Mouse (Mus musculus) forebrain, postnatal 0 days (tissue): ENCODE measurements at regions not wholly inside any gene's neighbourhood (a gene's known extent, or its start where the extent isn't known, plus 50 kb on each side); places are given as distances from the start of the nearest gene placed in this dataset.

Experiments
- ATAC-seq: fragments of 200-750 bp; cut with Nextera tagmentation; 2 replicates; pipeline ENCODE4 v1.8.0; 2017; ENCODE audit warnings: mild to moderate bottlenecking, moderate library complexity
- DNase-seq: peaks from one replicate; pipeline ENCODE4 v3.0.0-alpha.2; 2015
- H3K27ac ChIP-seq: fragments of 300-500 bp; sonication (generic); 2 replicates; pipeline ENCODE4 v1.5.1; 2014; ENCODE audit warnings: low read depth, mild to moderate bottlenecking, antibody characterized with exemption, low read length, moderate library complexity, mixed read lengths
- H3K27me3 ChIP-seq: fragments of 300-500 bp; sonication (generic); 2 replicates; pipeline ENCODE4 v1.6.1; 2014; ENCODE audit warnings: mild to moderate bottlenecking, low read length, mixed read lengths; ENCODE audit not compliant: insufficient read depth
- H3K36me3 ChIP-seq: fragments of 300-500 bp; sonication (generic); 2 replicates; pipeline ENCODE4 v1.6.1; 2014; ENCODE audit warnings: mild to moderate bottlenecking, moderate library complexity; ENCODE audit not compliant: insufficient read depth
- H3K4me1 ChIP-seq: fragments of 300-500 bp; sonication (generic); 2 replicates; pipeline ENCODE4 v1.6.1; 2014; ENCODE audit warnings: antibody characterized with exemption; ENCODE audit not compliant: insufficient read depth
- H3K4me2 ChIP-seq: fragments of 300-500 bp; sonication (generic); 2 replicates; pipeline ENCODE4 v1.6.1; 2014; ENCODE audit warnings: low read depth, mild to moderate bottlenecking, moderate library complexity
- H3K4me3 ChIP-seq: fragments of 300-500 bp; sonication (generic); 2 replicates; pipeline ENCODE4 v1.5.1; 2014; ENCODE audit warnings: low read depth, low read length, mixed read lengths
- H3K9ac ChIP-seq: fragments of 300-500 bp; sonication (generic); 2 replicates; pipeline ENCODE4 v1.6.1; 2014; ENCODE audit warnings: mild to moderate bottlenecking
- H3K9me3 ChIP-seq: fragments of 300-500 bp; sonication (generic); 2 replicates; pipeline ENCODE4 v1.6.1; 2016; ENCODE audit warnings: low read length
- CTCF ChIP-seq: sonication (generic); IDR thresholded peaks from 2 replicates; pipeline ENCODE4 v1.5.1; 2016; ENCODE audit warnings: antibody characterized with exemption, control low read depth, low read depth
- WGBS: fragments of 180-500 bp; shearing (Covaris S2); extraction: QIAGEN DNeasy Blood & Tissue Kit; methylation state at CpG from one replicate; pipeline ENCODE4 v1.1.7; 2014; 5-methylcytosine and 5-hydroxymethylcytosine counted together
- microRNA counts: library from miRNA; unstranded; fragments of <30 nt; microRNA quantifications from one replicate; lab custom pipeline; 2015
- microRNA-seq, 2 experiments: library from miRNA; unstranded; fragments of <30 nt; microRNA quantifications; one replicate each; pipeline ENCODE4; 2016

DNA sequence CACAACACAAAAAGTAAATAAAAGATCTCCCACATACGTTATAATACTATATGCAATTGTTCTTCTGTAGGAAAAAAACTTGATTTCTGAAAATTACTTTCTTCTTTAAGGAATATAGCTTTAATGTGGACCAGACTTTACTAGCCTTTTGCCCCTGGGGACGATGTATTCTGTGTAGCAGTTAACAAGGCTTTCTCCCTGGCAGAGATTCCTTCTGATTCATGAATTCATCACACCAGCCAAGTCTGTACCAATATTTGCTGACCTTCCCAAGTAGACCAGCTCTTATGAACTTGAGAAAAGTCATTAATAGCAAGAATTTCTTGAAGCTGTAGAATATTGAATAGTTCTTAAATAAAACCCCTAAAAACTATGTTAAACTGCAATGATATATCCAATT lies 68.7 kb upstream of the 4933415F23Rik start:
- Histone ChIP-seq H3K27ac (no peak overlapping the region), H3K27me3 (no peaks in the 10 kb centered on the region), H3K4me2 (no peak overlapping the region), H3K9ac (no peak overlapping the region), H3K4me3 (no peak overlapping the region), H3K4me1 (no peaks in the 10 kb centered on the region), H3K9me3 (no peaks in the 10 kb centered on the region), H3K36me3 (no peaks in the 10 kb centered on the region)
- no peak for TF ChIP-seq CTCF
- no peak for DNase-seq
- no peak for ATAC-seq
- WGBS: 87% methylated on average over 2 of the region's 2 CpGs

DNA sequence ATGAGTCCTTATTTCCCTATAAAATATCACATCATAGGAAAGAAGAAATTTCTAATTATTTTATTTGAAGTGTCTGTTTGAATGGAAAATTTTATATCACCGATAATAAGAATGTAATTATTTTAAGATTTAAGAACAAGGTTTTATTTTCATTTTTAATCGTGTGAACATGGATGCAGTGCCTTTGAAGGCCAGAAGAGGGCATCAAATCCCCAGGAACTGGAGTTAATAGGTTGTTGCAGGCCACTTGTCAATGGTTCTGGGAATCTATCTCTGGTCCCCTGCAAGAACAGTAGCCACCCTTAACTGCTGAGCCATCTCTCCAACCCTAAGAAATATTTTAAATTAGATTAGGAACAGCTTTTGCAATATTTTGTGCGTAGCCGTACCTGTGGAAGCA lies 66.5 kb upstream of the 4933415F23Rik start:
- no peaks in the 10 kb centered on the region for H3K27me3 ChIP-seq
- DNase-seq (no peak), ATAC-seq (no peak)
- TF ChIP-seq CTCF: peak; percentile 21; the same call in 1 of the 2 replicates
- H3K9ac ChIP-seq: no peak overlapping the region
- H3K27ac ChIP-seq: no peak overlapping the region
- H3K9me3 ChIP-seq: no peaks in the 10 kb centered on the region
- WGBS: 93% methylated on average over 4 of the region's 4 CpGs
- no peak overlapping the region for H3K4me3 ChIP-seq
- no peaks in the 10 kb centered on the region for H3K36me3 ChIP-seq
- no peaks in the 10 kb centered on the region for H3K4me1 ChIP-seq
- no peak overlapping the region for H3K4me2 ChIP-seq

DNA sequence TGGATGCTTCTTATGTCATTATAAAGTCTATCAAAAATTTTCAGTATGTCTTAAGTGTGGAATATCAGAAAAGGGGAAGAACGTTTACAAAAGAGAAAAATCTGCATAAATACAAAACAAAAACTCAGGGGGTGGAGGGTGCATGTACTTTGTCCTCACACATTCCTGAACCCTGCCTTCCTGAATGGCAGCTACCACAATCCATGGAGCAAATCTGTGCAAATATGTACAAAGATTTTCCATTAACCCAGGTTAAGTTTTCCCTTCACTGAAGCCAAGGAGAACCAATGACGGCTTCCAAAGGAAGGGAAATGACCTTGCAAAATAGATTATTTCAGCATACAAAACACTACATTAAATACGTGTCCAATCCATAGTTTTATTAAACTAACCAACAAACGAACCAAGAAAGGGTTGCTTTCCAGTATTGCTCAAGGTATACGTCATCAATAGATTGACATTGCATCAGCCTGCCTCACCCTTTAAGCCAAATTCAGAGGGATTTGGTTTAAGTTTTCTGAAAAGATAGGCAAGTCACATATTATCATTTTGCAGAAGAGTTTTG lies 61.4 kb upstream of the 4933415F23Rik start:
- H3K4me1 ChIP-seq: no peaks in the 10 kb centered on the region
- WGBS: 79% methylated on average over 5 of the region's 5 CpGs

DNA sequence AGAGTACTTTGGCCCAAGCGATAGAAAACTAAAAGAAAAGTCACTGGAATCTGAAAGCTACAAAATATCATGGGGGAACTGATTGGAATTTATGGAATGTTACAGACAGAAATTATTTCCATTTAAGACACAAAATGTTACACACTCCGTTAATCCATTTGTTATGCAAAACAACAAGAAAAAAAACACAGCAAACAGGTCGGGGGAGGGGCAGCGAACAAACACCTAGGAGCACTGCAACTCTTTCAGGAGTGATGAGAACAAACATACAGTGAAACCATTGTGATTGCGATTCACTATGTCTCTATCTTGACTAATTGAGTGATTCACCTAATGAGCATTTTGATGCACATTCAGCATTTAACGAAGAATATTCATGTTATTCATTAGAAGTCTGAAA lies 60.7 kb upstream of the 4933415F23Rik start:
- Histone ChIP-seq H3K27me3 (no peaks in the 10 kb centered on the region), H3K4me3 (no peak overlapping the region), H3K9ac (no peak overlapping the region), H3K36me3 (no peaks in the 10 kb centered on the region), H3K4me1 (no peaks in the 10 kb centered on the region), H3K27ac (no peak overlapping the region), H3K9me3 (no peaks in the 10 kb centered on the region), H3K4me2 (no peak overlapping the region)
- DNase-seq: no peak
- ATAC-seq: no peak
- no peak for TF ChIP-seq CTCF
- 65% methylated on average over 6 of the region's 6 CpGs for WGBS

More for the DNA sequence above, 61.4 kb upstream of the 4933415F23Rik start:
- H3K36me3 ChIP-seq: no peaks in the 10 kb centered on the region
- no peak for DNase-seq
- no peak overlapping the region for H3K4me2 ChIP-seq
- H3K9ac ChIP-seq: no peak overlapping the region
- H3K27me3 ChIP-seq: no peaks in the 10 kb centered on the region
- no peak for ATAC-seq
- TF ChIP-seq CTCF: no peak
- no peaks in the 10 kb centered on the region for H3K9me3 ChIP-seq
- no peak overlapping the region for H3K4me3 ChIP-seq
- H3K27ac ChIP-seq: no peak overlapping the region

MicroRNAs encoded in the stretch of these regions (microRNA counts, 519-probe panel; counts per million panel counts)
- 5,747 counts per million, percentile 79 among the panel's probes with 10 or more counts for microRNA mmu-miR-30a (lab: Ali Mortazavi, UCI)
- 4,749 counts per million, percentile 64 among the panel's probes with 10 or more counts for microRNA mmu-miR-30c (lab: Ali Mortazavi, UCI)

Small RNAs in the stretch of these regions (microRNA-seq; reads per million reads assigned to microRNA genes)
- gene Mir30a: 7,459 to 7,914 reads per million in 2 experiments
- 52.9 to 54.4 reads per million in 2 experiments for gene Mir30c-2
